Mouse (Mus musculus): ENCODE measurements around the gene Pkn1. TPM values are rescaled to one million over a fixed set of nuclear protein-coding genes. Genes with fewer than 3 reads are reported as not detected.
A peak's percentile ranks its signal among the peaks of the same experiment; 100 is the strongest.

Pkn1 gene
- total RNA-seq, 1 experiment, result 24.7 TPM

- in situ Hi-C loops (cut with MboI; ENCODE audit: low sequenced_read_pairs in 2 of 2, unreplicated experiment in 2 of 2), result no loop called here
Observed at GRCm38 (mm10) chr8:83664931-83665625, 33.9 kb downstream of the Pkn1 start.

GRCm38 (mm10) chr8:83664096-83664495 is 34.9 kb downstream of the Pkn1 start:
- H3K9ac ChIP-seq (ENCODE audit: insufficient read depth, low read depth, low read length, poor library complexity, severe bottlenecking), result no peak overlapping the region
- TF ChIP-seq ZNF384 (IDR thresholded peaks at IDR 0.05; ENCODE audit: low read depth, low read length) (no peak), CHD2 (IDR thresholded peaks at IDR 0.05; ENCODE audit: low read depth, low read length) (no peak), HCFC1 (IDR thresholded peaks at IDR 0.05; ENCODE audit: borderline replicate concordance, insufficient read depth, low read length) (no peak), ZC3H11A (IDR thresholded peaks at IDR 0.05; ENCODE audit: borderline replicate concordance, low read depth, low read length) (no peak), MAFK (IDR thresholded peaks at IDR 0.05; ENCODE audit: insufficient read depth, low read depth, low read length) (no peak)
- no peaks in the 10 kb centered on the region for H3K9me3 ChIP-seq (ENCODE audit: control insufficient read depth, insufficient read depth, low read depth, low read length)
- H3K27ac ChIP-seq (ENCODE audit: insufficient read depth, low read depth, low read length, poor library complexity, severe bottlenecking), result no peak overlapping the region
- peaks cover 6% of the 10 kb centered on the region; the same call in 1 of the 2 replicates for H3K36me3 ChIP-seq (ENCODE audit: control insufficient read depth, insufficient read depth, low read length, poor library complexity, severe bottlenecking)
- H3K4me3 ChIP-seq (ENCODE audit: insufficient read depth in 1 of 2, low read depth in 1 of 2, low read length in 2 of 2, poor library complexity in 1 of 2, severe bottlenecking in 1 of 2), result no peak overlapping the region
- H3K4me1 ChIP-seq (ENCODE audit: control insufficient read depth in 2 of 2, insufficient read depth in 2 of 2, low read length in 2 of 2, poor library complexity in 1 of 2), result peaks cover 3 to 31% of the 10 kb centered on the region in 2 experiments; a peak in 3 of 4 replicates
- in situ Hi-C loops (cut with MboI; ENCODE audit: low sequenced_read_pairs in 2 of 2, unreplicated experiment in 2 of 2), result no loop called here
- no peak for DNase-seq (ENCODE audit: low read depth, low spot score)

More at GRCm38 (mm10) chr8:83664931-83665625, 33.9 kb downstream of the Pkn1 start:
- Histone ChIP-seq H3K4me1 (ENCODE audit: control insufficient read depth in 2 of 2, insufficient read depth in 2 of 2, low read length in 2 of 2, poor library complexity in 1 of 2) (peaks cover 3 to 29% of the 10 kb centered on the region in 2 experiments; a peak in 3 of 4 replicates), H3K9me3 (ENCODE audit: control insufficient read depth, insufficient read depth, low read depth, low read length) (no peaks in the 10 kb centered on the region), H3K27ac (ENCODE audit: insufficient read depth, low read depth, low read length, poor library complexity, severe bottlenecking) (no peak overlapping the region), H3K4me3 (ENCODE audit: insufficient read depth in 1 of 2, low read depth in 1 of 2, low read length in 2 of 2, poor library complexity in 1 of 2, severe bottlenecking in 1 of 2) (no peak overlapping the region), H3K36me3 (ENCODE audit: control insufficient read depth, insufficient read depth, low read length, poor library complexity, severe bottlenecking) (peaks cover 6% of the 10 kb centered on the region; the same call in 1 of the 2 replicates), H3K9ac (ENCODE audit: insufficient read depth, low read depth, low read length, poor library complexity, severe bottlenecking) (no peak overlapping the region)
- no peak for DNase-seq (ENCODE audit: low read depth, low spot score)
- TF ChIP-seq MAFK (IDR thresholded peaks at IDR 0.05; ENCODE audit: insufficient read depth, low read depth, low read length) (no peak), CHD2 (IDR thresholded peaks at IDR 0.05; ENCODE audit: low read depth, low read length) (no peak), HCFC1 (IDR thresholded peaks at IDR 0.05; ENCODE audit: borderline replicate concordance, insufficient read depth, low read length) (no peak)

GRCm38 (mm10) chr8:83662421-83662826 is 36.6 kb downstream of the Pkn1 start:
- Histone ChIP-seq H3K4me1 (ENCODE audit: control insufficient read depth in 2 of 2, insufficient read depth in 2 of 2, low read length in 2 of 2, poor library complexity in 1 of 2) (peaks cover 0 to 30% of the 10 kb centered on the region in 2 experiments; a peak in 2 of 4 replicates), H3K9me3 (ENCODE audit: control insufficient read depth, insufficient read depth, low read depth, low read length) (no peaks in the 10 kb centered on the region), H3K4me3 (ENCODE audit: insufficient read depth in 1 of 2, low read depth in 1 of 2, low read length in 2 of 2, poor library complexity in 1 of 2, severe bottlenecking in 1 of 2) (no peak overlapping the region), H3K27ac (ENCODE audit: insufficient read depth, low read depth, low read length, poor library complexity, severe bottlenecking) (no peak overlapping the region), H3K36me3 (ENCODE audit: control insufficient read depth, insufficient read depth, low read length, poor library complexity, severe bottlenecking) (peaks cover 8% of the 10 kb centered on the region; the same call in 1 of the 2 replicates), H3K9ac (ENCODE audit: insufficient read depth, low read depth, low read length, poor library complexity, severe bottlenecking) (no peak overlapping the region)
- in situ Hi-C loops (cut with MboI; ENCODE audit: low sequenced_read_pairs in 2 of 2, unreplicated experiment in 2 of 2), result no loop called here
- TF ChIP-seq ZC3H11A (IDR thresholded peaks at IDR 0.05; ENCODE audit: borderline replicate concordance, low read depth, low read length), result no peak
- no peak for TF ChIP-seq CHD2 (IDR thresholded peaks at IDR 0.05; ENCODE audit: low read depth, low read length)
- TF ChIP-seq MAFK (IDR thresholded peaks at IDR 0.05; ENCODE audit: insufficient read depth, low read depth, low read length), result no peak
- TF ChIP-seq HCFC1 (IDR thresholded peaks at IDR 0.05; ENCODE audit: borderline replicate concordance, insufficient read depth, low read length), result no peak
- TF ChIP-seq ZNF384 (IDR thresholded peaks at IDR 0.05; ENCODE audit: low read depth, low read length), result no peak
- peak; percentile 91 for DNase-seq (ENCODE audit: low read depth, low spot score)

GRCm38 (mm10) chr8:83660995-83661680 is 37.8 kb downstream of the Pkn1 start:
- H3K36me3 ChIP-seq (ENCODE audit: control insufficient read depth, insufficient read depth, low read length, poor library complexity, severe bottlenecking), result peaks cover 8% of the 10 kb centered on the region; the same call in 1 of the 2 replicates

More at GRCm38 (mm10) chr8:83660995-83661680, 37.8 kb downstream of the Pkn1 start:
- TF ChIP-seq MAFK (IDR thresholded peaks at IDR 0.05; ENCODE audit: insufficient read depth, low read depth, low read length) (no peak), CHD2 (IDR thresholded peaks at IDR 0.05; ENCODE audit: low read depth, low read length) (no peak), ZNF384 (IDR thresholded peaks at IDR 0.05; ENCODE audit: low read depth, low read length) (no peak), HCFC1 (IDR thresholded peaks at IDR 0.05; ENCODE audit: borderline replicate concordance, insufficient read depth, low read length) (no peak), ZC3H11A (IDR thresholded peaks at IDR 0.05; ENCODE audit: borderline replicate concordance, low read depth, low read length) (no peak)
- Histone ChIP-seq H3K4me3 (ENCODE audit: insufficient read depth in 1 of 2, low read depth in 1 of 2, low read length in 2 of 2, poor library complexity in 1 of 2, severe bottlenecking in 1 of 2) (peak overlapping the region in 1 of 2 experiments; percentile 11; a peak in 2 of 4 replicates), H3K27ac (ENCODE audit: insufficient read depth, low read depth, low read length, poor library complexity, severe bottlenecking) (no peak overlapping the region), H3K9ac (ENCODE audit: insufficient read depth, low read depth, low read length, poor library complexity, severe bottlenecking) (peak overlapping the region; percentile 38; the same call in 1 of the 2 replicates), H3K4me1 (ENCODE audit: control insufficient read depth in 2 of 2, insufficient read depth in 2 of 2, low read length in 2 of 2, poor library complexity in 1 of 2) (peaks cover 0 to 28% of the 10 kb centered on the region in 2 experiments; a peak in 2 of 4 replicates), H3K9me3 (ENCODE audit: control insufficient read depth, insufficient read depth, low read depth, low read length) (no peaks in the 10 kb centered on the region)
- no peak for DNase-seq (ENCODE audit: low read depth, low spot score)
- in situ Hi-C loops (cut with MboI; ENCODE audit: low sequenced_read_pairs in 2 of 2, unreplicated experiment in 2 of 2), result no loop called here

Data from ES-E14 (cell line).